Mouse (Mus musculus): Measurements from ENCODE around the gene Sppl2a. TPM values are rescaled to one million over a fixed set of nuclear protein-coding genes. Genes with fewer than 3 reads are reported as not detected.

The Sppl2a gene
- 4.4 and 4.8 TPM in 2 replicates for polyA plus RNA-seq (2012)

DNA sequence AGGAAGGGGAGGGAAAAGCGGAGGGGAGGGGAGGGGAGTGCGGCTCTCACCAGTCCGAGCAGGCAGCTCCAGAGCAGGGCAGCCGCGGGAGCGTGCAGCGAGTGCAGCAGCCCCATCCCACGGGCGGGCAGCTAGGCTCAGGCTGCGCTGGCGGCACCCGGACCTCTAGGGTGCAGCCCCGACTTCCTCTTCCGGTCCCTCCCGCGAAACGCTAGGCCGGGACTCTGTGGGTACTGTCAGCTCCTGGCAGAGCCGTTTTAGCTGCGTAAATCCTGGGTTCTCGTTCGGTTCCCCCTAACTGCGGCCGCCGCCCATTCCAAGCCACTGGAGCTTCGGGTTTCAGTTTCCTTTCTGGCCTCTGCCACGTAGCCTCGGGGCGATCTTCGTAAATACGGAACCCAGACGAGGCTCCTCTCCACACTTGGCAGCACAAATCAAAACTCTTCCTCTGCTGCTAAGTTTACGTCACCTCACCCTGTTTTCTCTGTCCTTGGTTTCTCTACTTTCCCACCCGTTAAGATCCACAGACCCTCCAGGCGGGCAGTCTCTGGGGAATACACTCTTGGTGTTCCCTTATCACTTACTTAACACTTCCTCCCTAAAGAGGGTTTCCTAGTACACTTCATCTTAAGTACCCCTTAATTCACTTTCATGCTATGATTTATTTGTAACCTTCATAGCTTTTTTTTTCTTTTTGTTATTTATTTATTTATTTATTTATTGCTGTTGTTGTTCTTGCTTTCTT lies at the start of gene Sppl2a:
Gene Sppl2a (minus strand): TSS at position 339 of the 745 bp plus-strand sequence.

DNA sequence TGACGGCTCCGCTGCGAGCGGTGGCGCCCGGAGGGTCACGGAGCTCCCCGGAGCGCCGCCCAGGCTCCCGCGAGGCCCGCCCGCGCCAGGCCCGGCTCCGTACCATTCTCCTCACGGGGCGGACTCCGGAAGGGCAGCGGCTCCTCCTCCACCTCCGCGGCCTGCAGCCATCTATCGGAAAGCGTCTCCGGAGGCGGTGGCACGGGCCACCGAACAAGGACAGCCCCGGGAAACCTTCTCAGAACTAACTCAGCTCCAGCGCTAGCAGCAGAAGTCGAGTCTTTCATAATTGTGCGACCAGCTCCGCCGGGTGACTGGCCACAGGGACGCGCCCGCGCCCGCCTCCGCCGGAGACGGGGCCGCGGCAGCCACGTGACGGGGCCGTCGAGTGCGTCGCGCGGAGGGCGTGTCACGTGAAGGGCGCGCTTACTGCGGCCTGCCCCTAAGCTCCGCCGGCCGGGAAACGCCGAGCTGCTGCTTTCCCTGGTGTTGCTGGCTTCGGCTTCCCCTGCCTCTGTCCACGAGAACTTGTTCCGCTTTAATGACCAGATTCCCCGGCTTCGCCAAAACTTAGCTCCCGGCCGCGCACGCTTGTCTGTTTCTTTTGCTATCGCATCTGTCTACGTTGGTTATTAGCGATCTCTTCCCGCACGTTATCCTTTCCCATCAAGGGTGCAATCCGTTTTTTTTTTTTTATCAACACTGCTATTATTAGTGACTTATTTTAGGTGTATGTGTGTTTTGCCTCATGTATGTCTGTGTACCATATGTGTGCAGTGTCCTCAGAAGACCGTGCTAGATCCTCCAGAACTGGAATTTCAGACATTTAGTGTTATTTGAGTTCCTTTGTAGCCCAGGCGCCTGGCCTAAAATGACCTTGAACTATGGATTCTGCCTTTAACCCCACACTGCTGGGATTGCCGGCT lies 56.9 kb downstream of the Sppl2a start, which contains the start of gene Trpm7:
Gene Trpm7 (minus strand): TSS at position 360 of the 926 bp plus-strand sequence.

Other genes starting within 250 kb of the Sppl2a start
- gene Usp8, start 225.9 kb downstream of the Sppl2a start, polyA plus RNA-seq (2012), result 18.0 and 18.6 TPM in 2 replicates
- gene Usp50, start 149.8 kb downstream of the Sppl2a start, polyA plus RNA-seq (2012), result 0.04 and 0.06 TPM in 2 replicates
- 8.8 and 10.8 TPM in 2 replicates for gene Trpm7, start 57.0 kb downstream of the Sppl2a start, polyA plus RNA-seq (2012)
- 2.9 and 3.4 TPM in 2 replicates for gene Ap4e1, start 75.5 kb upstream of the Sppl2a start, polyA plus RNA-seq (2012)
- 3.8 and 4.6 TPM in 2 replicates for gene Blvra, start 137.4 kb upstream of the Sppl2a start, polyA plus RNA-seq (2012)
- gene Ncaph, start 200.7 kb upstream of the Sppl2a start, polyA plus RNA-seq (2012), result 7.2 and 8.2 TPM in 2 replicates
- gene Itpripl1, start 210.2 kb upstream of the Sppl2a start, polyA plus RNA-seq (2012), result 4.7 and 7.2 TPM in 2 replicates